Comparison of ENCODE assay signal across 13 mouse cellular contexts in the genomic region with DNA sequence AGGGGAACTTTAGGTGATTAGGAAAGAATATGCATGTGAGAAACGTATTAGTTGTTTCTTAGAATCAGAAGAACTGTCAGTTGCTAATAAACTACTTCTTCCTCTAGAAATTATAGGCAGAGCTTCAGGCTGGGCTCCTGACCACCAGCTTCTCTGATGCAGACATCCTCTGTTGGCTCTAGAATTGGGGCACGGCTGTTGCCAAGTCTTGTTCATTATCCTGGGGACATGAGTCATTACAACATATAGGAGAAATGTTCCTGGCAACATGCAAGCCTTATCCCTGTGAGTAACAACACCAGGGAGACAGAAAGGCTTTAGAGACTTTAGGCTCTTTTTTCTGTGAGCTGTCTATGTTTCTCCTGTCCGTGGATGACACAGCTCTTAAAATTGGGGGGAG.
DNase-seq lines count a peak whose midpoint lies in the region; ATAC-seq and TF ChIP-seq lines count a peak whose summit lies in the region.
"Had no signal": no experiment of that assay in that cellular context is flagged by ENCODE, and none has a peak within 500 bp of the region (broad histone marks: within the 10 kb centered on the region; RNA-seq: fewer than 3 reads in every experiment).

No protein-coding gene starts in this region.

- peaks cover 13% of the 10 kb centered on the region; the same call in 1 of the 2 replicates for H3K4me1 ChIP-seq in limb, embryonic 14.5 days (ENCODE audit: control insufficient read depth, insufficient read depth, low read length)
- H3K4me1 ChIP-seq in limb, embryonic 10.5 days: peaks cover 18% of the 10 kb centered on the region
- H3K4me1 ChIP-seq in midbrain, embryonic 13.5 days (replicated peaks): peaks cover 13% of the 10 kb centered on the region; the same call in 1 of the 2 replicates
- H3K4me1 ChIP-seq: megakaryocyte, embryonic 14.5 days had no signal

- no peaks in the 10 kb centered on the region for H3K9me3 ChIP-seq in limb, embryonic 14.5 days (ENCODE audit: control insufficient read depth, low read length)
- no peaks in the 10 kb centered on the region for H3K9me3 ChIP-seq in limb, embryonic 10.5 days (replicated peaks)
- no peaks in the 10 kb centered on the region for H3K9me3 ChIP-seq in midbrain, embryonic 13.5 days
- H3K9me3 ChIP-seq: kidney, embryonic 15.5 days had no signal

- 46% methylated on average over 3 of the region's 3 CpGs for WGBS in limb, embryonic 14.5 days
- 77% methylated on average over 3 of the region's 3 CpGs for WGBS in limb, embryonic 10.5 days
- WGBS in midbrain, embryonic 13.5 days: 60% methylated on average over 3 of the region's 3 CpGs

- ATAC-seq in limb, embryonic 14.5 days (ENCODE audit: low FRiP score, low read depth): no peak
- no peak for ATAC-seq in midbrain, embryonic 13.5 days

- no peaks in the 10 kb centered on the region for H3K27me3 ChIP-seq in limb, embryonic 14.5 days (ENCODE audit: control insufficient read depth, insufficient read depth, low read length)
- H3K27me3 ChIP-seq in limb, embryonic 10.5 days (ENCODE audit: low read depth, poor library complexity, severe bottlenecking): peaks cover 11% of the 10 kb centered on the region
- no peaks in the 10 kb centered on the region for H3K27me3 ChIP-seq in midbrain, embryonic 13.5 days
- H3K27me3 ChIP-seq: kidney, embryonic 15.5 days; megakaryocyte, embryonic 14.5 days had no signal

- DNase-seq in limb, embryonic 14.5 days (ENCODE audit: low spot score): peak; percentile 25
- DNase-seq in limb, embryonic 10.5 days (ENCODE audit: low spot score): no peak
- peak; percentile 46 for DNase-seq in fat pad, adult 2 months (ENCODE audit: extremely low read depth, low read depth, low spot score)
- DNase-seq in left cerebral cortex, adult 18-20 months (ENCODE audit: low spot score in 2 of 2): peak; percentile 56 to 63
- peak; percentile 58 to 59 for DNase-seq in right cerebral cortex, postnatal 36 days (ENCODE audit: low spot score in 2 of 2)
- no peak for DNase-seq in adrenal gland, postnatal 14 days
- no peak for DNase-seq in adrenal gland, adult (ENCODE audit: inconsistent age in 2 of 2, low spot score in 1 of 2)
- DNase-seq: heart, postnatal 10 days; lung, adult 18-20 months had no signal

- no peak overlapping the region for H3K9ac ChIP-seq in limb, embryonic 14.5 days (ENCODE audit: low read depth, low read length, severe bottlenecking)
- H3K9ac ChIP-seq in midbrain, embryonic 13.5 days (replicated peaks): no peak overlapping the region
- H3K9ac ChIP-seq: kidney, embryonic 15.5 days had no signal

- no peaks in the 10 kb centered on the region for H3K36me3 ChIP-seq in limb, embryonic 14.5 days (ENCODE audit: control insufficient read depth, insufficient read depth, low read length)
- no peaks in the 10 kb centered on the region for H3K36me3 ChIP-seq in limb, embryonic 10.5 days
- no peaks in the 10 kb centered on the region for H3K36me3 ChIP-seq in midbrain, embryonic 13.5 days
- H3K36me3 ChIP-seq: kidney, embryonic 15.5 days had no signal

- TF ChIP-seq POLR2A in limb, embryonic 14.5 days (IDR thresholded peaks at IDR 0.05; ENCODE audit: borderline replicate concordance, extremely low read depth, insufficient read depth, insufficient read length): no peak

- H3K27ac ChIP-seq in limb, embryonic 14.5 days (replicated peaks; ENCODE audit: low read depth, low read length): no peak overlapping the region
- H3K27ac ChIP-seq in limb, embryonic 10.5 days: no peak overlapping the region
- no peak overlapping the region for H3K27ac ChIP-seq in midbrain, embryonic 13.5 days
- H3K27ac ChIP-seq: kidney, embryonic 15.5 days had no signal

- no peak overlapping the region for H3K4me3 ChIP-seq in limb, embryonic 14.5 days (replicated peaks; ENCODE audit: low read length)
- H3K4me3 ChIP-seq in limb, embryonic 10.5 days: no peak overlapping the region
- H3K4me3 ChIP-seq in midbrain, embryonic 13.5 days (replicated peaks): no peak overlapping the region
- H3K4me3 ChIP-seq: erythroblast, embryonic 14.5 days; kidney, embryonic 15.5 days; megakaryocyte, embryonic 14.5 days had no signal

- no peak overlapping the region for H3K4me2 ChIP-seq in limb, embryonic 14.5 days (replicated peaks; ENCODE audit: low read depth, low read length, severe bottlenecking)
- no peak overlapping the region for H3K4me2 ChIP-seq in midbrain, embryonic 13.5 days (replicated peaks)
- H3K4me2 ChIP-seq: kidney, embryonic 15.5 days had no signal

Comparison
In these comparisons a context has a peak if more than half of its experiments do, and no peak if none do; other contexts are left out.
1. DNase-seq: peak in limb, embryonic 14.5 days (single experiment), fat pad, adult 2 months (single experiment), left cerebral cortex, adult 18-20 months (2 of 2) and right cerebral cortex, postnatal 36 days (2 of 2); none in limb, embryonic 10.5 days (single experiment), adrenal gland, postnatal 14 days (single experiment) and adrenal gland, adult (0 of 2).